Mouse (Mus musculus) left cerebral cortex, postnatal 10 days (tissue): ENCODE data around the gene Camkv. TPM values are rescaled to one million over a fixed set of nuclear protein-coding genes. Genes with fewer than 3 reads are reported as not detected.
A peak's percentile ranks its signal among the peaks of the same experiment; 100 is the strongest.

Experiments used
- DNase-seq, 2 experiments: peaks; one replicate each; pipeline ENCODE4 v3.0.0; 2021 to 2022; ENCODE audit warnings: low spot score in 2 of 2, mixed read lengths in 1 of 2; ENCODE audit errors: extremely low spot score in 1 of 2
- intact Hi-C: fragments of 180-260 bp; cut with DNase I; formaldehyde crosslinking; loops from one replicate; pipeline ENCODE4 v1.15.1; 2025
- total RNA-seq, 2 experiments: library from RNA; stranded (reverse); gene quantifications; 2 replicates each; pipeline ENCODE4 v1.2.3; 2021

Camkv gene
- 100 to 1,000 TPM; 434 to 435 TPM for total RNA-seq

GRCm38 (mm10) chr9:107935374-107935773, at the start of gene Camkv:
Gene Camkv, plus strand, starts transcription at chr9:107935674.
- DNase-seq, result no peak
- intact Hi-C loops, result no loop called here

- DNase-seq, result peak; percentile 69 to 87
- intact Hi-C loops, result no loop called here
Measured at GRCm38 (mm10) chr9:107887804-107888266, 47.6 kb upstream of the Camkv start, which contains the start of gene Mon1a. Gene Mon1a, plus strand, starts transcription at chr9:107888151.

- intact Hi-C loops, result no loop called here
- peak in 1 of 2 experiments; percentile 71 for DNase-seq
Measured at GRCm38 (mm10) chr9:107888267-107888850, 47.1 kb upstream of the Camkv start.

- intact Hi-C loops, result no loop called here
- DNase-seq, result no peak
Measured at GRCm38 (mm10) chr9:107890260-107890659, 45.2 kb upstream of the Camkv start.

- no peak for DNase-seq
- intact Hi-C loops, result no loop called here
Measured at GRCm38 (mm10) chr9:107891023-107891422, 44.5 kb upstream of the Camkv start.

GRCm38 (mm10) chr9:107898563-107898962, 36.9 kb upstream of the Camkv start:
- no peak for DNase-seq
- intact Hi-C loops, result no loop called here

GRCm38 (mm10) chr9:107899855-107900254, 35.6 kb upstream of the Camkv start:
- no peak for DNase-seq
- intact Hi-C loops, result loop anchor here (5.0 kb wide), 2 partner anchors 147 to 167 kb away; partner anchors contain the start of gene Gmppb

GRCm38 (mm10) chr9:107900840-107901626, 34.4 kb upstream of the Camkv start:
- DNase-seq, result peak; percentile 78 to 84
- intact Hi-C loops, result loop anchor here (1.0 to 5.0 kb wide), 3 partner anchors 61 to 166 kb away; partner anchors contain the start of gene Gmppb

- no peak for DNase-seq
- intact Hi-C loops, result loop anchor here (1.0 to 5.0 kb wide), 3 partner anchors 61 to 166 kb away; partner anchors contain the start of gene Gmppb
Measured at GRCm38 (mm10) chr9:107901627-107901914, 33.9 kb upstream of the Camkv start.

GRCm38 (mm10) chr9:107904726-107905125, 30.7 kb upstream of the Camkv start:
- peak; percentile 82 to 87 for DNase-seq
- intact Hi-C loops, result loop anchor here (5.0 kb wide), 2 partner anchors 143 to 163 kb away; partner anchors contain the start of gene Gmppb

GRCm38 (mm10) chr9:107906252-107906966, 29.1 kb upstream of the Camkv start, which contains the start of gene Mst1r:
Gene Mst1r, plus strand, starts transcription at chr9:107906873.
- DNase-seq, result peak in 1 of 2 experiments; percentile 78
- intact Hi-C loops, result no loop called here

GRCm38 (mm10) chr9:107906967-107907800, 28.3 kb upstream of the Camkv start:
- no peak for DNase-seq
- intact Hi-C loops, result no loop called here

- DNase-seq, result no peak
- intact Hi-C loops, result no loop called here
Measured at GRCm38 (mm10) chr9:107907801-107908120, 27.7 kb upstream of the Camkv start.

- intact Hi-C loops, result no loop called here
- DNase-seq, result no peak
Measured at GRCm38 (mm10) chr9:107908410-107909158, 26.9 kb upstream of the Camkv start.

- intact Hi-C loops, result no loop called here
- DNase-seq, result no peak
Measured at GRCm38 (mm10) chr9:107910025-107910769, 25.3 kb upstream of the Camkv start.

- intact Hi-C loops, result no loop called here
- no peak for DNase-seq
Measured at GRCm38 (mm10) chr9:107914764-107915420, 20.6 kb upstream of the Camkv start.
